Mouse (Mus musculus) right cerebral cortex, postnatal 36 days (tissue): Measurements from ENCODE around the gene Pxn.
"Not testable (repeated sequence)": the region's sequence is repeated elsewhere in the genome, so short reads cannot be mapped to it uniquely, and the experiment has no call there.

ENCODE experiments used
- DNase-seq, 2 experiments: peaks; one replicate each; pipeline ENCODE4 v3.0.0; 2022; ENCODE audit warnings: low spot score in 2 of 2, mixed read lengths in 1 of 2

The Pxn gene

GRCm38 (mm10) chr5:115509321-115509761, 2.9 kb downstream of the Pxn start:
- DNase-seq: no peak

DNA sequence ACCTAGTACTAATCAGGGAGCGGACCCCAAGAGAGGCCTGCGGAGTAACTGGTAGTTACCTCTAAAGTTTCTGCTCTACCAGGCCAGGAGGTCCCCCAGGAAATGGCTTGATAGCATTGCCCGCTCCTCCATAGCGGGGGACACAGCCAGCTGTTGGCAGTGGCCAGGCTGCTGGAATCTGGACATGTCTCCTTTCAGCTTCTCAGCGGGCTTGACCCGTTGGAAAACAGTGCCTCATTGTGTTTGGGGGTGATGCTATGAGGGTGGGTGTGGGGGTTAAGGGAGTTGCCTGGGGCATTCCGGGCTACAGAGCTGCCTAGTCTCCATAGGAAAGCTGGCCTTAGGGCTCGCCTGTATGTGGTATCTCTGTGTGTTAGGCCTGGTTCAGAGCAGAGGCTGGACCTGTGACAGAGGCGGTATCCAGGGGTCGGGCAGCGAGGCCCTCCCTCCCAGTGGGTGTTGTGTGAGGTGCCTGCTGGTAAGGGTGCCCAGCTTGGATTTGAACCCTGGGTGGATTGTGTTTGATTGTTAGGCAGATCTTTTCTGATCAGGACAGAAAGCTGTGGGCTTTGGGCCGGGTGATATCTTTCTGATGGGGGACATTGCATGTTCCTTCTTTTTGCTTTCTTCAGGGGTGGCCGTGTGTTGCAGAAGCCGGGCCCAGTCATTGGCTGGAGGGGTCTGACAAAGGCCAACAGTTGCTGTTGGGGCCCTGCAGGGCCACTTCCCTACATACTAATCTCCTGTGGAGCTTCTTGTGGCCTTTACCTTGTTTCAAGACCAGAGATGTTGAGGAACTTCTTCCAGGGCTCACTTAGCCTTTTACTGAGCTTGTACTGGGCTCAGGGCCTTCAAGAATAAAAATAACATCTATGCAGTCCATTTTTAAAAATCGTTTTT, 3.6 kb downstream of the Pxn start:
- no peak for DNase-seq

GRCm38 (mm10) chr5:115512375-115512774, 5.9 kb downstream of the Pxn start:
- DNase-seq: no peak

DNA sequence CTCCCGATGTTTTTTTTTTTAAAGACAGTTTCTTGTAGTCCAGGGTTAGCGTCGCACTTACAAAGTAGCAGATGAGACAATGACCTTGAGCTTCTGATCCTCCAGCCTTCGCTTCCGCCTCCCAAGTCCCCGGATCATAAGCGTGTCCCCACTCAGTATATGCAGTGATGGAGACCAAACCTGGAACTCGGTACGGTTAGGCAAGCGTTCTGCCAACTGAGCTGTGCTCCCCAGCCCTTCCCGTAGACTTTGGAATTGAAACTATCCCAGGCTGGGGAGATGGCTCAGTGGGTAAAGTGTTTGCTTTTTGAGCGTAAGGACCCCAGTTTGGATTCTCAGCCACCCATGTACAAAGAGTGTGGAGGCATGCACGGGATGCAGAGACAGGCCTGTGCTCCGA, 6.8 kb downstream of the Pxn start:
- DNase-seq: no peak

DNA sequence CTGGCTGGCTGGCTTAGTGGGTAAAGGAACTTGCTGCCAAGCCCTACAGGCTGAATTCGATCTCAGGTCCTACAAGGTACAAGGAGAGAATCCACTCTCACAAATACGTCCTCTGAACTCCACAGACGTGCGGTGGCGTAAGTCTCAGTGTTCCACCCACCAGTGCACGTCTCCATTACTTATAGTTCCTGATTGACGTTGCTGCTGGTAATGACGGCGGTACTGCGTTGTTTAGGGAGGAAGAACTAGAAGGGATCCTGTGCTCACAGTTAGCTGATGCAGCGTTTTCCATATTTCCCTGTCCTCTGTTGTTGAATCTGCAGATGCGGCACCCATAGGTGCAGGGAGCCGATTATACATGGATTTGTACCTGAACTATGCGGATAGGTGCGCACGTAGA, 7.2 kb downstream of the Pxn start:
- no peak for DNase-seq

GRCm38 (mm10) chr5:115514346-115514745, 7.9 kb downstream of the Pxn start:
- DNase-seq: no peak

DNA sequence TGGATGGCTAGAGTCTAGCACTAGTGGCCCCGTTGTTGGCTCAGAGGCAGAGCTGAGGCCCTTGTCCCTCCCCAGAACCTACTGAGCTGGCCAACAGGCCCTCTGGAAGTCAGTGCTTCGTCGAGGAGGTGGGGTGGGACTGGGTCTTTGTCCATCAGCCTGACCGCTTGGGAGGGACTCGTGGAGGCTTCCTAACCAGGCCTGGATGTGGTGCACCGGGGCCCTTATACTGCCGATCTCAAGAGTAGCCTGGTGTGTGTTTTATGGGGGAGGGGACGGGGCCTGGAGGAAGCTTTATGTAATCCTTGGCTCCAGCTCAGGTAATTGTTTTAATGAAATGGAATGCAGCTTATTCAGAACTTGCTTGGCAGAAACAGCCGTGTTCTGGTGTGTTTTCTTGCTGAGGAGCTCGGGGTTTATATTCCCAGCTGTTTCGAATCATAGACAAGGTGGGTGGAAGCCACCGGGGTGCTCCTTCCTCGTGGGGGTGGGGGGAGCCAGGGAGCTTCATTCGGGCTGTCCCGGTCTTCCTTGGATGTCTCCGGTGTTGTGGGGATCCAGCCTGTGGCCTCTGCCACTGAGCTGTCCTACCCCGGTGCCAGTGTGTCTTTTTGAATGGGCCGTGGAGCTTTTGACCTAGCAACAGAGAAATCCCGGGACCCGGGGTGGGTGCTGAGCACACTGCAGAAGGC, 8.6 kb downstream of the Pxn start:
- no peak for DNase-seq

GRCm38 (mm10) chr5:115516081-115516907, 9.8 kb downstream of the Pxn start:
- DNase-seq: no peak

- DNase-seq: no peak
Observed at GRCm38 (mm10) chr5:115516908-115517307, 10.4 kb downstream of the Pxn start.

- DNase-seq: no peak
Observed at GRCm38 (mm10) chr5:115517501-115517900, 11.0 kb downstream of the Pxn start.

GRCm38 (mm10) chr5:115518214-115518613, 11.7 kb downstream of the Pxn start:
- DNase-seq: not testable (repeated sequence)

DNA sequence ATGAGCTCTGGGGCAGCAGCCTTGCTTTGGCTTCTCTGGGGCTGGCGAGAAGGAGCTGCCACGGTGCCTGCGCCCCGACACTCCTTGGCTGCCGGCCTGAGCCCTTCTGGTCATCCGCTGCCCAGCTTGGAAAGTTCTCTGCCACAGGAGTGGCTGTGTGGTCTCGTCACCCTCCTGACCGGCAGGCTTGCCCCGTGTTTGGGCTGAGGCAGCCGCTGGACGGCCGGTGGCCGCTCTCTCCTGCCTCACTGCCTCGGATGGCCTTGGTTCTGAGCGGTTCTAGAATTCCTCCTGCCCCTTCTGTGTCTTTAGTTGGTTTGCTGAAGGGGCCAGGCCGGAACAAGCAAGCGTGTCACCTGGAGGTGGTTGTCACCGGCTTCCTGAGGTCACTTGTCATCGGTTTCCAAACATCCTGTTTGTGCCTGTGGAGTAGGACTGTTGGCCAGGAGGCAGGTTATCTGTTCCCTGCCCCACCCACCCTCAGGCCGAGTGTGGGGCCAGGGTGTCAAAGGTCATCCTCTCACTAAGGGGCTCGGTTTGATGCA, 13.9 kb downstream of the Pxn start:
- no peak for DNase-seq

DNA sequence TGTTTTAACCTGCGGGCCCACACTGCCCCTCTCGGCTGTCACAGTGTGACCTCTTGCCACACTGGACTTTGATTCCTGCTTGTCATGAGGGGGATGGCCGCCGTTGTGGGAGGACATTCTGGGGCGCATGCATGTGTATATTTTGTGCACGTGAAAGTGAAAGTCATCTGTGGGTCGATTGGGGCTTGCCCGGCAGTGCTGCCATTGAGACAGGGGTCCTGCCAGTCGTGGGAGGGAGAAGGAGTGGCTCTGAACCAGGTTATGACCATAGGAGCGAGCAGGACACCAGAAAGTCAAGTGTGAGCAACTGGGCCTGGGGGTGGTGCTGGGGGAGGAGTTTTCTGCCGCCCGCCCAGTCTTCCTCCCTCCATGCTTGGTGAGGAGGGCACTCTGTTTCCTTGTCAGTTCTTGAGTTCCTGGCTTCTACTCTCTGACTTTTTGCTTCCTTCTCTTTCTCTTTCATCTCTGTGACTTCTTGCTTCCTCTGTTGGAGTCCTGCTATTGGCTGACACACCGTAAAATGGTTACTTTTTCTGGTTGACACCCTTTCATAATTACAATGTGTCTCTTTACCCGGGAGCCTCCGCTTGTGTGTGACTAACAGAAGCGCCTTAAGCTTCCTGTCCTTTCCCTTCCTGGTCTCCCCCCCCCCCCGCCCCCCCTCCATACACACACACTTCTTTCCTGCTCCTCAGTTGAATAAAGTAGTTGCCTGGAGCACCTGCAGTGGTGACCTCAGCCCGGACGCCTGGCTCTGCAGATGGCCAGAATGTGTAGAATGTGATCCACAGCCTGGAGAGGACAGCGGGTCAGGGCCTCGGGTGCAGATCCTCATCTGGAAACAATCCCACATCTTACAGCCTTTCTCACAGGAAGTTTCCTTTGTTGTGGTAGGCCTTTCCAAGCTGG, 15.3 kb downstream of the Pxn start:
- no peak for DNase-seq

- DNase-seq: no peak
Observed at GRCm38 (mm10) chr5:115522531-115522930, 16.1 kb downstream of the Pxn start.

- no peak for DNase-seq
Observed at GRCm38 (mm10) chr5:115522981-115523499, 16.6 kb downstream of the Pxn start.

- DNase-seq: no peak
Observed at GRCm38 (mm10) chr5:115523971-115524370, 17.5 kb downstream of the Pxn start.

DNA sequence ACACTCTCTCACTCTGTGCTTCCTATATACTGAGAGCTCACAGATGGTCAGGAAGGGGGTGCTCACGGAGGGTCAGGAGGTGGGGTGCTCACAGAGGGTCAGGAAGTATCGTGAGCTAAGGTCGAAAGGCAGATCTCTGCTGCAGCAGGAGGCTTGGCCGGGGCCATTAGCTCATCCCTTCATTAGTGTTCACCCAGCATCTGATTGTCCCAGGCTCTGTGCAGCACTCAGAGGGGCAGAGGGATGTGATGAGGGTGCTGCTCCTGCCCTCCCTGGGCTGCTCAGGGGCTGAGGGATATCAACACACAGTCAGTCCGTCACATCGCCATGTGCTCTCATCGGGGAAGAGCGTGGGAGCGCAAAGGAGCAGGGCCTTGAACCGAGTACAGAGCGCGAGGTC, 18.0 kb downstream of the Pxn start:
- DNase-seq: no peak

DNA sequence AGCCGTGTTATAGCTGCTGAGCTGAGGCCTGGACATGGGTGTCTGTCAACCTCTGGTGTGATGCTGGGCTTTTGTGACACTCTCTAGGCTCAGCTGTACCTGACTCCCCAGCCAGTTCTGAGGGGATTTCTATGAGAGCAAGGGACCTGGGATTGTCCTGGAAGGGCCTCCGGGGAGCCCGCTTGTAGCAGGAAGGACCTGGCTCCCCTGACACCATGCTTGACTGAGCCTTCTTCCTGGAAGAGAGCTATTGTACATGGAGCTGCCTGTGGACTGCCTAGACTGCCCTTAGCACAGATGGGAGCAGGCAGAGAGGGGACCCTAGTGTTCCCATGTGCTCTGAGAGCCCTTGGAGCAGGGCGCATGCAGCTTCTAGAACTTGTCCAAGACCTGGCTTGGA, 18.9 kb downstream of the Pxn start:
- no peak for DNase-seq

- DNase-seq: no peak
Observed at GRCm38 (mm10) chr5:115525943-115526342, 19.5 kb downstream of the Pxn start.

GRCm38 (mm10) chr5:115526456-115527202, 20.2 kb downstream of the Pxn start:
- no peak for DNase-seq
